Mouse (Mus musculus): ENCODE data around the gene Eif2b1.
"Not testable (repeated sequence)": the region's sequence is repeated elsewhere in the genome, so short reads cannot be mapped to it uniquely, and the experiment has no call there.

Gene Eif2b1

DNA sequence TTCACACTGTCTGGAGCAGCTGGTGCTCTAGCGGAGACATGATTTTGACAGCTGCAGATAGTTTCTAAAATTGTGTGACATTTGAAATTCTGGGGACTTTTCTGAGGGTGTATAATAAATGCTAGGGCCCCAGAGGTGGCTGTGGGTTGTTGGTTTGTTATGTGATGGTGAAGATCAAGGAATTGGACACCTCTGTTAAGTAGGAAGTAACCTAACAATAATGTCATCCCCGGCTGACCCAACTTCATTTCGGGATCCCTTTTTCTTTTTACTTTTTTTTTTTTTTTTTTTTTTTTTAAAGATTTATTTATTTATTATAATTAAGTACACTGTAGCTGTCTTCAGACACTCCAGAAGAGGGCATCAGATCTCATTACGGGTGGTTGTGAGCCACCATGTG lies 28.2 kb downstream of the Eif2b1 start:
- not testable (repeated sequence) for DNase-seq (ENCODE audit: low spot score in 2 of 2)

DNA sequence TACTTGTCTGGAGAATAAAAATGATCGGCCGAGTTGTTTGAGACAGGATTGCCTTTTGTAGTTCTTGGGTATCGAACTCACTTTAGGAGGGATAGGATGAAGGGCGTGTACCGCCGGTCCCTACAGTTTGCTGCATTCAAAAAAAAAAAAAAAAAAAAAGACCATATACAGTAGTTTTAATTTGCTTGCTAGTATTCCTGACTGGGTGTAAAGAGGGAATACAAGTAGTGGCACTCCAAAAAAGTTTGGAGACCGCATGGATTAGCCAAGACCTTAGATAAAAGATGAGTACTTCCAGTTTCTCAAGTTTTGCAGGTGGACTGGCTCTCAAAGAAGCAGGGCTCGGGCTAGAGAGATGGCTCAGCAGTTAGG lies 37.3 kb downstream of the Eif2b1 start:
- DNase-seq (ENCODE audit: low spot score in 2 of 2), result peak in 1 of 2 experiments; percentile 18

DNA sequence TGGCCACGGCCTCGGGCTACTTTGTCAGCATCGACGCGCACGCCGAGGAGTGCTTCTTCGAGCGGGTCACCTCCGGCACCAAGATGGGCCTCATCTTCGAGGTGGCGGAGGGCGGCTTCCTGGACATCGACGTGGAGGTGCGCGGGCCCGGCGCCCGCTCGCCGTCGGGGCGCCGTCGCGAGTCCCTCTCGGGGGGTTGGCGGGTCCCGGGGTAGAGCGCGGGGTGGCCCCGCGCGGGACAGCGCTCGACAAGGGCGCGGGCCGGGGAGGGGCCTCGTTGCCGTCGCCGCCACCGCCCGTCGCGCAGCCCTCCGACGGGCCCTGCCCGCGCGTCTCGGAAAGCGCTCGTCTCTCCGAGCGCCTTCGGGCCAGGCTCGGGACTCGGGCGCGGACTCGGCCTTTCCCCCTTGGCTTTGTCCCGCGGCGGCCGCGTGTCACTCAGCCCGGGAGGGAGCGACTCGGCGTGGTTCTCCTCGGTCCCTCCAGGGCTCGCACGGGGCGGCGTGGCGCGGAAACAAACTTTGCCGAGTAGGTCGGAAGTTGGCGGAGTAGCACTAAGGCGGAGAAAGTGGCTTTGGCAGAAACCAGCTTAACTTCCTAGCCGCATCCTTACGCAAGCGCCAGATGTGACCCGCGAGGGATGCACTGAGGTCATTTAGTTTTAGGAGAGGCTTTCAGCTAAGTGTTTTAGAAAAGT lies 37.9 kb downstream of the Eif2b1 start:
- peak; percentile 71 for DNase-seq (ENCODE audit: low spot score in 2 of 2)

DNA sequence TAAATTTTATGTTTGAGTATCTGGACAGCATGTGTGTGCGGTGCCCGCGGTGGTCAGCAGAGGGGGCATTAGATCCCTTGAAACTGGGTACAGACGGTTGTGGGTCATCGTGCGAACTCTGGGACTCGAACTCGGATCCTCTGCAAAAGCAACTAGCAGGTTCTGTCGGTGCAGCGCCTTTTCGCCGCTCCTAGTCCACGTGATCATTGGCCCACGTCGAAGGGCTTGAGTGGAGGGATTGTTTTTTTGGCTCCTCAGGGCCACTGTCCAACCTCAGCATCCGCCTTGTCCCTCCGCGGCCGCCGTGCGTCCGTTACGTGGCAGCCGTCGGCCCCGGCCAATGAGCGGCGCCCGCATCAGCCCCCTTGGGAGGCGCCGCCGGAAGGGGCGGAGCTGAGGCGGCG lies 38.5 kb downstream of the Eif2b1 start, which contains the start of gene Tmed2:
Gene Tmed2 (plus strand): TSS at position 313 of the 404 bp plus-strand sequence.
- DNase-seq (ENCODE audit: low spot score in 2 of 2), result peak; percentile 98

DNA sequence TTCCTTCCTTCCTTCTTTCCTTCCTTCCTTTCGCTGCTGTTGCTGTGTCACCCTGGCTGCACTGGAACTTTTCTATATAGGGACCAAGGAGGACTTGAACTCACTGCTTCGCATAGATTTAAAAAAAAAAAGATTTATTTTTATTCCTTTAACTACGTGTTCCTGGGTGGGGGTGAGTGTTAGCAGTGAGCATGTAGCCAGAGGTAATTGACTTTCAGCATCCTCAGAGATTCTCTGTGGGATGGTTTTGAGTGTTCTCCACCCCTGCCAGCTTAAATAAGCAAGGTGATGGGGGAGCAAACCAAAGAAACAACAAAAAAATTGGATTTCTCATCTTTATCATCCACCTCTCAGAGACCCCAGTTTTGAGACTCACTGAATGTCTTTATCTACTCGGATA lies 39.0 kb downstream of the Eif2b1 start:
- DNase-seq (ENCODE audit: low spot score in 2 of 2), result no peak

GRCm38 (mm10) chr5:124538813-124539792 lies 39.8 kb downstream of the Eif2b1 start:
- peak; percentile 58 to 71 for DNase-seq (ENCODE audit: low spot score in 2 of 2)

DNA sequence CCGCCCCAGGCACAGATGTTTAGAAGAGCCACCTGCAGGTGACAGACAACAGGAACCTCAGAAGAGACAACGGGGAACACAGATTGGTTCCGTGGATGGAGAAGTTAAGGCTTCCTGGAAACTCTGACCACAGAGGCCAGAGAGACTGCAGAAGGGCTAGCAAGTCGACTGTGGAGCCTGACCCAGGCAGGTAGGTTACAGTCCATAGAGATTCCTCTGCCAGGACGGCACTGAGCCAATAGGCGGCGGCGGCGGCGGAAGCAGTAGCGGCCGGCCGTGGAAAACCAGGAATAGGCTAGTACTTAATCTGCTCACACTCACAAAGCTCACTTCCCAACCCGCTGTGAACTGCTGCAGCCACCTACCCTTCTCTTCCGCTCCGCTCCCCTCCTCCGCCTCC lies 42.2 kb downstream of the Eif2b1 start:
- DNase-seq (ENCODE audit: low spot score in 2 of 2), result no peak

DNA sequence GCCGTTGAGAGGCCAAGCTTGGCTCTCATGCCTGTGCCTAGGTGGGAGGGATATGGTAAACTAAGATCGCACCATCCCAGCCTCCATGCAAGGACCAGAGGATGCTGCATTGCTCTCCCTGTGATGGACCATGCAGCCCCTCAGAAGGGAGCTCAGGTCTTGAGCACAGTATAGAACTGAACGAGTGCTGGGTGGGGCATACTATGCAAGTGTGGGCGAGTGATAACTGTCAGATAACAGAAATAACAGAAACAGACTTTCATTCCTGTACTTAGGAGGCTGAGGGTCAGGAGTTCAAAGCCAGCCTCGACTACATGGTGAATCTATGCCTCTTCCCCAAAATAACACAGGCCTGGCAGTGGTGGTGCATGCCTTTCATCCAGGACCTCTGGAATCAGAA lies 43.9 kb downstream of the Eif2b1 start:
- DNase-seq (ENCODE audit: low spot score in 2 of 2), result no peak

DNA sequence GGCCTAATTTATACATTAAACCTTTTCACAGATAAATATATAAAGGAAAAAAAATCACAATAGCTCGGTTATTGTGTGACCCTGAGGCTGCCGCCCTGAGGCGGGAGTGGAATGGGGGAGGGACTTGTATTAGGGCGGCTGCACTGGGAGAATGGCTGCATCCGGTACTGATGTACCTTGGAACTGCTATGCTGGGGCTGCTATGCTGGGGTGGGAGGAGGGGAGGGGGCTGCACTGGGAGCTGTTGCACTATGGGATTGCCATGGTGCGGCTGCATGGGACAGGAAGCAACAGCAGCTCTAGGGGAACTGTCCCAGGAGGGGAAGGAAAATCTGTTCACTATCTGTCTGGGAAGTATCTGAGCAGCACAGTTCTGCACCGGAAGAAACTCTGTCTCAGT lies 46.5 kb downstream of the Eif2b1 start:
- DNase-seq (ENCODE audit: low spot score in 2 of 2), result no peak

DNA sequence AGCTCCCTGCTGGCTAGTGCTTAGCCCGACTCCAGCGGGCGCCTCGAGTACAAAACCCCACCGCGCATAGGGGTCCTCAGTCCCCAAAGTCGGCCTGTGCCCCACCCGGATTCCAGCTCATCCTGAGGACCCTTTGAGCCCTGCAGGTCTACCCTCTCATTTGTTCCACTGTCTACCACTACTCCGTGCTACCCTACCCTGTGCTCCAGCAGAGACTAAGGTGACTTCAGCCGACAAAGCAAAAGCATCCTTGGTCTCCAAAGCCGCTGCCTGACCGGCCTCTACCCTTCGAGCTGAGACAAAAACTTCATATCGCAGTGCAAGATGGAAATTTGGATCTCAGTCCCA lies 47.4 kb downstream of the Eif2b1 start:
- DNase-seq (ENCODE audit: low spot score in 2 of 2), result no peak

- peak; percentile 90 for DNase-seq (ENCODE audit: low spot score in 2 of 2)
Observed at GRCm38 (mm10) chr5:124530655-124531582, 48.0 kb downstream of the Eif2b1 start, which contains the start of gene Rilpl1. Gene Rilpl1, minus strand, starts transcription at chr5:124531391.

GRCm38 (mm10) chr5:124529697-124530096 lies 49.2 kb downstream of the Eif2b1 start:
- no peak for DNase-seq (ENCODE audit: low spot score in 2 of 2)

DNA sequence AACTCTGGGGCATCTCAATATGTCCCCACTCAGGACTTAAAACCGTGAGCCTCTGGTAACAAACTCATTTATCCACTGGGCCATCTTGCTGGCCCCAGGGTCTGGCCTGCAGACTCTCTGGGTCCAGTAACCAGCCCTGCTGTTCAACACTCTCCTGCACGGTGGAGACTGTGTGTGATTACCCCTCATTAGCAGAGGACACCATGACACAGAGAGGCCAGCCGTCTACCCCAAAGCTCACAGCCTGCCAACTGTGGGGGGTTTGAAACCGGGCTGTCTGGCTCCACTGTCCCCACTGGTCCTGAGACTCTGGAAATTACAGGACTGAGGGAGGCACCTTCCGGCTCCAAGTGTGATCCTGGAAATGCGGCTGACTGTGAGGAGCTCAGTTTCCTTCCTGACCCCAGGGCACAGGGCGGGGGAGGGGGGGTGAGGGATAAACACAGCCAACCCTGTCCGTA lies 49.7 kb downstream of the Eif2b1 start:
- DNase-seq (ENCODE audit: low spot score in 2 of 2), result no peak

DNA sequence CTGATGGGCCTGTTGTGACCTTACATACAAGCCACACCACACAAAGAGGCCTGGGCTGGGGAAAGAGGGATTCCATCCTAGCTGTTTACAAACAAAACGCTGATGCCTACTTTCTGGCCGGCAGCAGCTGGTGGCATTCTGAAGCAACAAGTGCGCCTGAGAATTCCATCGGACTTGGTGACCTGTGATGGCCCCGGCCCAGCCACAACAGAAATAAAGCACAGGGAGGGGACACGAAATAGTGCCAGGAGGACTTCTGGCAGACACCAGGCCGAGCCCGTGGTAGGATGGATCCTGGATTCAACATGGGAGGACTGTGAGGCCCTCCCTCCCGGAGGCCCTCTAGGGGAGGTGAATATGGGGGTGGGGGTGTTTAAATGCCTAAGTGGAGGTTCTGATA lies 50.1 kb downstream of the Eif2b1 start:
- DNase-seq (ENCODE audit: low spot score in 2 of 2), result no peak

- no peak for DNase-seq (ENCODE audit: low spot score in 2 of 2)
Observed at GRCm38 (mm10) chr5:124528351-124528750, 50.6 kb downstream of the Eif2b1 start.

GRCm38 (mm10) chr5:124524943-124525342 lies 54.0 kb downstream of the Eif2b1 start:
- DNase-seq (ENCODE audit: low spot score in 2 of 2), result no peak

GRCm38 (mm10) chr5:124523032-124523431 lies 55.9 kb downstream of the Eif2b1 start:
- no peak for DNase-seq (ENCODE audit: low spot score in 2 of 2)

DNA sequence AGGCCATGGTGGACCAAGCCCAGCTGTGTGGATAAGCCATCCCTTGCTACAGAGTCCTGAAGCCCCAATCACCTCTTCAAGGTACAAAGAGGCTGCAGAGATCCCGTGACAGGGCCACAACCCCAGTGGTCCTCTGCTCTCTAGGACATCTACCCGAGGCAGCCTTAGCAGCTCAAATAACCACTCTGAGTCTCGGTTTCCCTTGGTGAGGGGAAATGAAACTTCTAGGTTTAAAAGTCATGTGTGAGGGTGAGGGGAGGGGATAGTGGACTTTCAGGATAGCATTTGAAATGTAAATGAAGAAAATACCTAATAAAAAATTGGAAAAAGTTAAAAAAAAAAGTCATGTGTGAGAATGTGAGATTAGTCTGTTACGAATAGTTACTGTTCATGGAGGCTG lies 57.3 kb downstream of the Eif2b1 start:
- no peak for DNase-seq (ENCODE audit: low spot score in 2 of 2)

Measured in right cerebral cortex, postnatal 10 days (tissue).